Mouse (Mus musculus): ENCODE results near the gene Usp22. TPM values are rescaled to one million over a fixed set of nuclear protein-coding genes. Genes with fewer than 3 reads are reported as not detected.
A peak's percentile ranks its signal among the peaks of the same experiment; 100 is the strongest.

The Usp22 gene
- polyA plus RNA-seq, 1 experiment from 2014 or later = 161 TPM

DNA sequence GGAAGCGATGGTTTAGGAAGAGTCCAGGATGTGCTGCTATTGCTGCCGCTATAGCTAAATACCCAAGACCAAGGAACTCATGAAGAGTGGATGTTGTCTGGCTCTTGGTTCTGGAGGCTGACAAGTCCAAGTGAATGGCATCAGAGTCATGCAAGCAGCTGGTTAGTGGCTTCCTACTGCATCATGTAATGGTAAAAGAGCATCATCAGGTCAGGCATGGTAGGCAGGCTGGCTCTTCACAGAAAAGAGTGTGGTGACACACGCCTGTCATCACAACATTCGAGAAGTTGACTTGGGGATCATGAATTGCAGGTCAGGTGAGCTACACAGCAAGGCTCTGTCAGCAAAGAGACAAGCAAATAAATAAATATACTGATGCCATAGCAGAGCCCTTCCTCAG, 63.4 kb downstream of the Usp22 start:
- no peak for ATAC-seq (ENCODE audit: insufficient number of reproducible peaks, insufficient read depth, low FRiP score, low read depth)
- Histone ChIP-seq H3K9ac (replicated peaks; ENCODE audit: low read depth, low read length) (no peak overlapping the region), H3K9me3 (ENCODE audit: control insufficient read depth, low read depth, low read length) (no peaks in the 10 kb centered on the region), H3K36me3 (ENCODE audit: control insufficient read depth, insufficient read depth, low read length) (no peaks in the 10 kb centered on the region), H3K27me3 (ENCODE audit: control insufficient read depth, insufficient read depth, low read length) (no peaks in the 10 kb centered on the region), H3K4me1 (ENCODE audit: control insufficient read depth, insufficient read depth, low read length) (no peaks in the 10 kb centered on the region), H3K4me3 (ENCODE audit: low read depth, low read length) (no peak overlapping the region), H3K27ac (ENCODE audit: low read length) (no peak overlapping the region), H3K4me2 (replicated peaks; ENCODE audit: low read depth, low read length) (no peak overlapping the region)
- WGBS = 88% methylated on average over 4 of the region's 4 CpGs

DNA sequence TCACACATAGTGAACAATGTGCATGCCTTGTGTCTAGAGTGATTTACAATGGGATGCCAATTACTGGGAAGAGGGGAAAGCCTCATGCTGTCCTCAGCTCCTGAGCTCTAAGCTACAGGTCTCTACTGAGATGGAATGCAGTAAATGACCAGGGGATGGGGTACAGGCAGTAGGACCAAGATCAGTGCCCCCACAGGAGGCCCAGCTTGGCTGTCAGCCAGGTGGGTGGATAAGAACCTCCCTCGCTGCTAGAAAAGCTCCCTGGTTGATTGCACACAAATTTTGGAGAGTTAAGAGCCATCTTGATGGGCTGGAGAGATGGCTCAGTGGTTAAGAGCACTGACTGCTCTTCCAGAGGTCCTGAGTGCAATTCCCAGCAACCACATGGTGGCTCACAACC, 63.9 kb downstream of the Usp22 start:
- no peak overlapping the region for H3K4me2 ChIP-seq (replicated peaks; ENCODE audit: low read depth, low read length)
- no peak for ATAC-seq (ENCODE audit: insufficient number of reproducible peaks, insufficient read depth, low FRiP score, low read depth)
- H3K4me3 ChIP-seq (ENCODE audit: low read depth, low read length) = no peak overlapping the region
- no peaks in the 10 kb centered on the region for H3K4me1 ChIP-seq (ENCODE audit: control insufficient read depth, insufficient read depth, low read length)
- no peak overlapping the region for H3K27ac ChIP-seq (ENCODE audit: low read length)
- no peak overlapping the region for H3K9ac ChIP-seq (replicated peaks; ENCODE audit: low read depth, low read length)
- no peaks in the 10 kb centered on the region for H3K9me3 ChIP-seq (ENCODE audit: control insufficient read depth, low read depth, low read length)
- 56% methylated on average over 1 of the region's 1 CpGs for WGBS
- H3K36me3 ChIP-seq (ENCODE audit: control insufficient read depth, insufficient read depth, low read length) = no peaks in the 10 kb centered on the region
- H3K27me3 ChIP-seq (ENCODE audit: control insufficient read depth, insufficient read depth, low read length) = no peaks in the 10 kb centered on the region

DNA sequence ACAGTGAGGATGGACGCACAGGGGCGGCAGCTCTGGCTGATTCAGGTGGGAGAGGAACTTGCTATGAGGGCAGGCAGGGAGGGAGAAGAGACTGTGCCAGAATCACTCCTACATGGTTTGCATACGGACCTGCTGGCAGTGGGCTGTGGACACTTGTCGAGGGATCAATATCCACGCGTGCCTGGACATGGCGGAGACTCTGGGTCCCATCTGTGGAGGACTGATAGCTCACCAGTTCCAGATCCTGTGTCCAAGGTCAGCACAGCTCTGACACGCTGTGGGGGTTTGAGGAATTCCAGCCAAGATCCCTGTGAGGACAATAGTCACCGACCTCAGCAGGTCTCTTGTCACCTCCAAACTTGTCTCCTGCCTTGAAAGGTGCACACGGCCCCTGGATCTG, 64.7 kb downstream of the Usp22 start:
- H3K9me3 ChIP-seq (ENCODE audit: control insufficient read depth, low read depth, low read length) = no peaks in the 10 kb centered on the region
- H3K4me2 ChIP-seq (replicated peaks; ENCODE audit: low read depth, low read length) = no peak overlapping the region
- no peak for ATAC-seq (ENCODE audit: insufficient number of reproducible peaks, insufficient read depth, low FRiP score, low read depth)
- H3K36me3 ChIP-seq (ENCODE audit: control insufficient read depth, insufficient read depth, low read length) = no peaks in the 10 kb centered on the region
- 71% methylated on average over 10 of the region's 10 CpGs for WGBS
- no peaks in the 10 kb centered on the region for H3K4me1 ChIP-seq (ENCODE audit: control insufficient read depth, insufficient read depth, low read length)
- H3K9ac ChIP-seq (replicated peaks; ENCODE audit: low read depth, low read length) = no peak overlapping the region
- H3K4me3 ChIP-seq (ENCODE audit: low read depth, low read length) = no peak overlapping the region
- no peaks in the 10 kb centered on the region for H3K27me3 ChIP-seq (ENCODE audit: control insufficient read depth, insufficient read depth, low read length)
- no peak overlapping the region for H3K27ac ChIP-seq (ENCODE audit: low read length)

DNA sequence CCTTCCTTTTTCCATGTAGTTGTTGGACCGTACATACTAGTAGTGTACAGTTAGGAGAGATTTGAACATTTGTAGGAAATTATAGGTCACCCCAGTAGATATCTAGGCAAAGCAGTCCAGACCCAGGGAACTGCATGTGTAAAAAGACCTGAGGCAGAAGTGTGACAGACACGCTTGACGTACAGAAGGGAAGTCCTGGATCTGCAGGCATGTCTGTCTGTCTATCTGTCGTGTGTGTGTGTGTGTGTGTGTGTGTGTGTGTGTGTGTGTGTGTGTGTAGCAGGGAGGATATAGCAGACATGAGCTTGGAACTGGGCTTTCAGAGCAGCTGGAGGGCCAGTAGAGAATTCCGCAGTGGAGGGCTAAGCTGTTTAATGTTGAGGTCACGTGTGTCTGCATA, 65.1 kb downstream of the Usp22 start:
- H3K27me3 ChIP-seq (ENCODE audit: control insufficient read depth, insufficient read depth, low read length) = no peaks in the 10 kb centered on the region
- no peaks in the 10 kb centered on the region for H3K4me1 ChIP-seq (ENCODE audit: control insufficient read depth, insufficient read depth, low read length)
- H3K27ac ChIP-seq (ENCODE audit: low read length) = no peak overlapping the region
- no peak overlapping the region for H3K4me2 ChIP-seq (replicated peaks; ENCODE audit: low read depth, low read length)
- H3K9me3 ChIP-seq (ENCODE audit: control insufficient read depth, low read depth, low read length) = no peaks in the 10 kb centered on the region
- H3K36me3 ChIP-seq (ENCODE audit: control insufficient read depth, insufficient read depth, low read length) = no peaks in the 10 kb centered on the region
- ATAC-seq (ENCODE audit: insufficient number of reproducible peaks, insufficient read depth, low FRiP score, low read depth) = no peak
- 75% methylated on average over 6 of the region's 6 CpGs for WGBS
- H3K9ac ChIP-seq (replicated peaks; ENCODE audit: low read depth, low read length) = no peak overlapping the region
- no peak overlapping the region for H3K4me3 ChIP-seq (ENCODE audit: low read depth, low read length)

DNA sequence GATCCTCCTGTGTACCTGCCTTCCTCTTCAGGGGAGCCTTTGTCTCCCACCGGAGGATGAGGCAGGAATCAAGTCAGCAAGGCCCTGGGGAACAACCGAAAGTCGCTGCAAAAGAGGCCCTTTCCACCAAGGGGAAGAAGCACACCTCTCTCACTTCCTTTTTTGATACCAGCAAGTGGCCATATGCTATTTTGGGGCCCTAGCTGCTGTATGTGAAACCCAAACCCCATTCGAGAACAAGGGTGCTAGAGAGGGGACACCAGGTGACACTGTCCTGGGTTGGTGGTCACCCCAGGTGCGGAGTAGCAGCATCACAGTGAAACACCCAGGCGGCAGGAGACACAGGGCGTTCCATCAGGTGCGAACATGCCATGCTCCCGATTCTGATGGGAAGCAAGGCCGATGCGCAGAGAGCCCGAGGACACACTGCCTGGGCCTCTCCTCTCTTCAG, 65.9 kb downstream of the Usp22 start:
- no peaks in the 10 kb centered on the region for H3K9me3 ChIP-seq (ENCODE audit: control insufficient read depth, low read depth, low read length)
- H3K27me3 ChIP-seq (ENCODE audit: control insufficient read depth, insufficient read depth, low read length) = no peaks in the 10 kb centered on the region
- H3K4me2 ChIP-seq (replicated peaks; ENCODE audit: low read depth, low read length) = no peak overlapping the region
- no peak overlapping the region for H3K27ac ChIP-seq (ENCODE audit: low read length)
- no peaks in the 10 kb centered on the region for H3K36me3 ChIP-seq (ENCODE audit: control insufficient read depth, insufficient read depth, low read length)
- H3K4me3 ChIP-seq (ENCODE audit: low read depth, low read length) = no peak overlapping the region
- H3K9ac ChIP-seq (replicated peaks; ENCODE audit: low read depth, low read length) = no peak overlapping the region
- WGBS = 85% methylated on average over 12 of the region's 12 CpGs
- no peaks in the 10 kb centered on the region for H3K4me1 ChIP-seq (ENCODE audit: control insufficient read depth, insufficient read depth, low read length)
- ATAC-seq (ENCODE audit: insufficient number of reproducible peaks, insufficient read depth, low FRiP score, low read depth) = no peak

DNA sequence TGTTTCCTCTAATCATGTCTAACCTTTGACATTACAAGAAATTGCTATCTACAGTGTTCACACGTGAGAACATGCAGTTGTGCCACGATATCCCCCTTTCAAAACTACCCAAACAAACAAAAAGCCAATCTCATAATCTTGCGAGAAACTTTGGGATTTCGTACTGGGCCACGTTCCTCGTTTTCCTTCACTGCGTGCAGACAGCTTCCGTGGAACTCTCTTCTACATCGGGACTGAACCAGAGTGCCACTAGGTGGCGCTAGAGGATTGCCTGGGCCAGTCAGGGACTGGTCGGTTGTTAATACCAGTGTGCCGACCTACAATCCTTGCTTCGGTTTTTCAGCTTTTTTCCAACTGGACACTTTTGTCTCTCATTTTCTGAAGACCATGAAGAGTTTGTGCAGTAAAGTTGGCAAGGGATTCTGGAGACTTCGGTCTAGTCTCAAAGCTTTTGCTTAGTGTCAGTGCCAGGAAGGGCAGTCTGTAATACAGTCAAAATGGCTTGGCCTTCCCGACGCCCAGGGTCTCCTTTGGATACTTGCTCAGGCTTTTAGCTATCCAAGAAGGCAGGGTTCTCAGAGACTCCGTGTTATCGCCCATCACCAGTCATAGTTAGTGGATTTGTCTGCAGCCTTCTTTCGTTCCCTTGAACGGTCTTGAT, 70.5 kb downstream of the Usp22 start:
- Histone ChIP-seq H3K36me3 (ENCODE audit: control insufficient read depth, insufficient read depth, low read length) (no peaks in the 10 kb centered on the region), H3K4me1 (ENCODE audit: control insufficient read depth, insufficient read depth, low read length) (no peaks in the 10 kb centered on the region), H3K9me3 (ENCODE audit: control insufficient read depth, low read depth, low read length) (no peaks in the 10 kb centered on the region), H3K27me3 (ENCODE audit: control insufficient read depth, insufficient read depth, low read length) (no peaks in the 10 kb centered on the region), H3K4me2 (replicated peaks; ENCODE audit: low read depth, low read length) (peak overlapping the region; percentile 8; the same call in 1 of the 2 replicates), H3K9ac (replicated peaks; ENCODE audit: low read depth, low read length) (no peak overlapping the region), H3K27ac (ENCODE audit: low read length) (no peak overlapping the region), H3K4me3 (ENCODE audit: low read depth, low read length) (no peak overlapping the region)
- WGBS = 20% methylated on average over 20 of the region's 20 CpGs
- ATAC-seq (ENCODE audit: insufficient number of reproducible peaks, insufficient read depth, low FRiP score, low read depth) = peak; percentile 83

DNA sequence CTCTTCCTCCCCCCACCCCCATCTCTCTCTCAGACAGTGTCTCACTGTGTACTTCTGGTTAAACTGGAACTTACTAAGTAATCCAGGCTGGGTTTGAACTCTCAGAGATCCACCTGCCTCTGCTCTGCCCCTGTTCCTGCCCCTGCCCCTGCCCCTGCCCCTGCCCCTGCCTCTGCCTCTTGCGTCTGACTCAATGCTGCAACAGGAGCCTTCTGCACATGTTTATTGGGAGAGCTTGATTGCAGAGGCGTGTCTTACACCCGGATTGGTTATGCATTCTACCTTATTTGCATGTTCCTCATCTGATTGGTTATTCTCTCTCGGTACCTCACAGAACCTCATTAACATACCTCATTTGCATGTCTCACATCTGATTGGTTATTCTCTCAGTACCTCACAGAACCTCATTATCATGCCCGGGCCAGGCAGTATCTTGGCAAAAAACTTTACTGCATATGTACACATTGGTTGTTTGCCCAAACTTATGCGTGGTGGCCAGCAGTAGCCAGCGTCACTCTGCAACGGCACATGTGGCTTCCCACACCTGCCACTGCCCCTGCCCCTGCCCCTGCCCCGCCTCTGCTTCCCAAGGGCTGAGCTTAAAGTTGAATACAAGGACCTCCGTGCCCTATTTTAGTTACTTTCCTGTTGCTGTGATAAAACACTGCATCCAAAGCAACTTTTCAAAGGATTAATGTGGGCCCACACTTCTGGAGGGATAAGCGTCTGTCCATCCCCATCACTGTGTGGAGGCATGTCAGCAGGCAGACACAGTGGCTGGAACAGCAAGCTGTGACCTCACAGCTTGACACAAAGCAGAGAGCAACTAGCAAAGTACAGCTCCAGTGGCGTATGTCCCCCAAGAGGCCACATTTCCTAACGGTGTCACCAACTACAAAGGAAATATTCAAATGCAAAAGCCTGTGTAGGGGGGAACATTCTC, 72.2 kb downstream of the Usp22 start:
- Histone ChIP-seq H3K4me2 (replicated peaks; ENCODE audit: low read depth, low read length) (no peak overlapping the region), H3K9ac (replicated peaks; ENCODE audit: low read depth, low read length) (no peak overlapping the region), H3K9me3 (ENCODE audit: control insufficient read depth, low read depth, low read length) (no peaks in the 10 kb centered on the region), H3K4me1 (ENCODE audit: control insufficient read depth, insufficient read depth, low read length) (no peaks in the 10 kb centered on the region), H3K27ac (ENCODE audit: low read length) (no peak overlapping the region), H3K27me3 (ENCODE audit: control insufficient read depth, insufficient read depth, low read length) (no peaks in the 10 kb centered on the region), H3K36me3 (ENCODE audit: control insufficient read depth, insufficient read depth, low read length) (no peaks in the 10 kb centered on the region), H3K4me3 (ENCODE audit: low read depth, low read length) (no peak overlapping the region)
- WGBS = 69% methylated on average over 12 of the region's 13 CpGs
- ATAC-seq (ENCODE audit: insufficient number of reproducible peaks, insufficient read depth, low FRiP score, low read depth) = no peak

All from stomach, embryonic 14.5 days (tissue).